Mouse (Mus musculus) MEL (cell line): ENCODE data around the gene Cnn3. TPM values are rescaled to one million over a fixed set of nuclear protein-coding genes. Genes with fewer than 3 reads are reported as not detected.

Experiments
- DNase-seq: peaks from one replicate; pipeline ENCODE4 v3.0.0; 2011; ENCODE audit warnings: low read depth, low spot score
- H3K27ac ChIP-seq: 2 replicates; pipeline ENCODE4 v1.5.1; 2012; ENCODE audit warnings: low read depth, mild to moderate bottlenecking, control low read depth, low read length, moderate library complexity; ENCODE audit not compliant: control insufficient read depth
- H3K27me3 ChIP-seq, 2 experiments: fragments of 150-350 bp in 1 of 2; sonication (generic) in 1 of 2; 2 replicates each; pipeline ENCODE4 v1.6.1; 2012; ENCODE audit warnings: low read length in 2 of 2, mild to moderate bottlenecking in 2 of 2, improper control_type of control experiment in 1 of 2, moderate library complexity in 1 of 2; ENCODE audit not compliant: insufficient read depth in 2 of 2, control insufficient read depth in 1 of 2
- H3K36me3 ChIP-seq, 2 experiments: 2 replicates each; pipeline ENCODE4 v1.6.1; 2012 to 2014; ENCODE audit warnings: low read length in 2 of 2, improper control_type of control experiment in 1 of 2, inconsistent platforms in 1 of 2, mild to moderate bottlenecking in 1 of 2; ENCODE audit not compliant: insufficient read depth in 2 of 2, control insufficient read depth in 1 of 2
- H3K4me1 ChIP-seq, 2 experiments: fragments of 150-350 bp in 1 of 2; sonication (generic) in 1 of 2; 2 replicates each; pipeline ENCODE4 v1.6.1; 2012; ENCODE audit warnings: low read length in 2 of 2, improper control_type of control experiment in 1 of 2, mild to moderate bottlenecking in 1 of 2; ENCODE audit not compliant: insufficient read depth in 2 of 2, control insufficient read depth in 1 of 2
- H3K4me3 ChIP-seq, 2 experiments: fragments of 150-350 bp in 1 of 2; sonication (generic) in 1 of 2; 2 replicates each; pipeline ENCODE4 v1.5.1; 2012; ENCODE audit warnings: low read depth in 2 of 2, low read length in 2 of 2, mild to moderate bottlenecking in 2 of 2, moderate library complexity in 2 of 2, control low read depth in 1 of 2, improper control_type of control experiment in 1 of 2; ENCODE audit not compliant: control insufficient read depth in 1 of 2, insufficient read depth in 1 of 2
- H3K79me2 ChIP-seq: 2 replicates; pipeline ENCODE4 v1.6.1; 2012; ENCODE audit warnings: mild to moderate bottlenecking, low read length, moderate library complexity; ENCODE audit not compliant: control insufficient read depth, poor library complexity, insufficient read depth
- H3K9ac ChIP-seq: 2 replicates; pipeline ENCODE4 v1.6.1; 2012; ENCODE audit warnings: low read depth, mild to moderate bottlenecking, control low read depth, low read length, moderate library complexity; ENCODE audit not compliant: control insufficient read depth, poor library complexity, severe bottlenecking
- H3K9me3 ChIP-seq: fragments of 150-350 bp; sonication (generic); replicated peaks from 2 replicates; pipeline ENCODE4 v1.6.1; 2012; ENCODE audit warnings: mild to moderate bottlenecking, low read length, improper control_type of control experiment, moderate library complexity; ENCODE audit not compliant: insufficient read depth
- BHLHE40 ChIP-seq: IDR thresholded peaks from 2 replicates; pipeline ENCODE4 v1.6.1; 2012; ENCODE audit warnings: low read depth, mild to moderate bottlenecking, inconsistent platforms, low read length, improper control_type of control experiment, borderline replicate concordance
- CTCF ChIP-seq, 3 experiments: IDR thresholded peaks in 2 of 3; conservative IDR thresholded peaks in 1 of 3; 2 replicates each; pipeline ENCODE4 v1.5.1; 2011 to 2012; ENCODE audit warnings: low read length in 3 of 3, low read depth in 2 of 3, mild to moderate bottlenecking in 2 of 3, improper control_type of control experiment in 1 of 3, inconsistent platforms in 1 of 3, mixed read lengths in 1 of 3, moderate library complexity in 1 of 3; ENCODE audit not compliant: control insufficient read depth in 1 of 3, insufficient read depth in 1 of 3, poor library complexity in 1 of 3, severe bottlenecking in 1 of 3
- E2F4 ChIP-seq: IDR thresholded peaks from 2 replicates; pipeline ENCODE4 v1.6.1; 2011; ENCODE audit warnings: low read depth, low read length, improper control_type of control experiment, borderline replicate concordance
- ELF1 ChIP-seq: IDR thresholded peaks from 2 replicates; pipeline ENCODE4 v1.6.1; 2014; ENCODE audit warnings: low read depth, mild to moderate bottlenecking, inconsistent platforms, low read length, improper control_type of control experiment, moderate library complexity
- EP300 ChIP-seq, 2 experiments: IDR thresholded peaks; 2 replicates each; pipeline ENCODE4 v1.6.1; 2011; ENCODE audit warnings: improper control_type of control experiment in 2 of 2, low read length in 2 of 2, low read depth in 1 of 2, mild to moderate bottlenecking in 1 of 2
- ETS1 ChIP-seq: IDR thresholded peaks from 2 replicates; pipeline ENCODE4 v1.6.1; 2012; ENCODE audit warnings: low read depth, mild to moderate bottlenecking, inconsistent platforms, low read length, improper control_type of control experiment, moderate library complexity
- GATA1 ChIP-seq: IDR thresholded peaks from 2 replicates; pipeline ENCODE4 v1.6.1; 2011; ENCODE audit warnings: low read depth, low read length, improper control_type of control experiment
- HCFC1 ChIP-seq: IDR thresholded peaks from 2 replicates; pipeline ENCODE4 v1.6.1; 2012; ENCODE audit warnings: low read depth, mild to moderate bottlenecking, inconsistent platforms, low read length, improper control_type of control experiment, moderate library complexity
- JUND ChIP-seq: IDR thresholded peaks from 2 replicates; pipeline ENCODE4 v1.6.1; 2011; ENCODE audit warnings: low read depth, mild to moderate bottlenecking, improper control_type of control experiment, low read length
- MAFK ChIP-seq: IDR thresholded peaks from 2 replicates; pipeline ENCODE4 v1.6.1; 2011; ENCODE audit warnings: low read depth, mild to moderate bottlenecking, low read length, improper control_type of control experiment, borderline replicate concordance
- MAX ChIP-seq: IDR thresholded peaks from 2 replicates; pipeline ENCODE4 v1.6.1; 2011; ENCODE audit warnings: low read length, improper control_type of control experiment
- MAZ ChIP-seq: IDR thresholded peaks from 2 replicates; pipeline ENCODE4 v1.6.1; 2012; ENCODE audit warnings: low read depth, mild to moderate bottlenecking, inconsistent platforms, low read length, improper control_type of control experiment
- MEF2A ChIP-seq: IDR thresholded peaks from 2 replicates; pipeline ENCODE4 v1.6.1; 2014; ENCODE audit warnings: low read depth, mild to moderate bottlenecking, inconsistent platforms, low read length, improper control_type of control experiment; ENCODE audit not compliant: poor library complexity, insufficient replicate concordance, severe bottlenecking; ENCODE audit errors: extremely low read depth
- MXI1 ChIP-seq: IDR thresholded peaks from 2 replicates; pipeline ENCODE4 v1.6.1; 2011; ENCODE audit warnings: mild to moderate bottlenecking, low read depth, low read length, improper control_type of control experiment
- MYB ChIP-seq: IDR thresholded peaks from 2 replicates; pipeline ENCODE4 v1.6.1; 2011; ENCODE audit warnings: mild to moderate bottlenecking, low read depth, low read length, improper control_type of control experiment
- MYC ChIP-seq: IDR thresholded peaks from 2 replicates; pipeline ENCODE4 v1.6.1; 2011; ENCODE audit warnings: low read depth, mild to moderate bottlenecking, low read length, improper control_type of control experiment, moderate library complexity
- NELFE ChIP-seq: IDR thresholded peaks from 2 replicates; pipeline ENCODE4 v1.6.1; 2011; ENCODE audit warnings: low read depth, low read length, improper control_type of control experiment
- POLR2A ChIP-seq, 2 experiments: IDR thresholded peaks; 2 replicates each; pipeline ENCODE4 v1.6.1; 2011 to 2012; ENCODE audit warnings: low read length in 2 of 2, mild to moderate bottlenecking in 2 of 2, control low read depth in 1 of 2, improper control_type of control experiment in 1 of 2, low read depth in 1 of 2, moderate library complexity in 1 of 2; ENCODE audit not compliant: control insufficient read depth in 1 of 2, insufficient read depth in 1 of 2, poor library complexity in 1 of 2
- POLR2AphosphoS5 ChIP-seq: IDR thresholded peaks from 2 replicates; pipeline ENCODE4 v1.6.1; 2012; ENCODE audit warnings: low read depth, borderline replicate concordance, mild to moderate bottlenecking, inconsistent platforms, low read length, moderate library complexity, mixed read lengths
- RCOR1 ChIP-seq: IDR thresholded peaks from 2 replicates; pipeline ENCODE4 v1.6.1; 2012; ENCODE audit warnings: low read depth, mild to moderate bottlenecking, inconsistent platforms, low read length, improper control_type of control experiment
- SMC3 ChIP-seq: IDR thresholded peaks from 2 replicates; pipeline ENCODE4 v1.6.1; 2011; ENCODE audit warnings: low read depth, low read length, improper control_type of control experiment
- TBP ChIP-seq: IDR thresholded peaks from 2 replicates; pipeline ENCODE4 v1.8.0; 2011; ENCODE audit warnings: low read depth, low read length, improper control_type of control experiment
- TCF12 ChIP-seq: IDR thresholded peaks from 2 replicates; pipeline ENCODE4 v1.6.1; 2014; ENCODE audit warnings: low read depth, mild to moderate bottlenecking, inconsistent platforms, low read length, improper control_type of control experiment, moderate library complexity
- USF1 ChIP-seq: IDR thresholded peaks from 2 replicates; pipeline ENCODE4 v1.6.1; 2014; ENCODE audit warnings: low read depth, mild to moderate bottlenecking, inconsistent platforms, low read length, improper control_type of control experiment, moderate library complexity
- ZMIZ1 ChIP-seq: IDR thresholded peaks from 2 replicates; pipeline ENCODE4 v1.6.1; 2012; ENCODE audit warnings: low read depth, mild to moderate bottlenecking, inconsistent platforms, low read length, improper control_type of control experiment, moderate library complexity
- ZNF384 ChIP-seq: IDR thresholded peaks from 2 replicates; pipeline ENCODE4 v1.6.1; 2012; ENCODE audit warnings: low read depth, mild to moderate bottlenecking, inconsistent platforms, low read length, improper control_type of control experiment
- polyA plus RNA-seq, 2 experiments: library from polyadenylated mRNA; stranded (reverse) in 1 of 2; unstranded in 1 of 2; fragments of >175 nt in 1 of 2; fragments of >200 nt in 1 of 2; gene quantifications; 2 replicates each; pipeline versions ENCODE4 v1.2.1 to v1.2.4; 2012; ENCODE audit warnings: low replicate concordance in 2 of 2, low read depth in 1 of 2; ENCODE audit not compliant: insufficient read length in 2 of 2, insufficient read depth in 1 of 2, missing spikeins in 1 of 2
- total RNA-seq: library from RNA; depleted of rRNA; stranded (reverse); fragments of 300-350 nt; gene quantifications from 2 replicates; pipeline ENCODE4 v1.2.3, GENCODE M21; 2012

Gene Cnn3
- total and polyA plus RNA-seq, 3 experiments: not detected

- Histone ChIP-seq H3K4me1 (no peaks in the 10 kb centered on the region), H3K27ac (no peak overlapping the region), H3K4me3 (no peak overlapping the region), H3K9me3 (no peaks in the 10 kb centered on the region), H3K36me3 (no peaks in the 10 kb centered on the region), H3K79me2 (no peaks in the 10 kb centered on the region), H3K9ac (no peak overlapping the region), H3K27me3 (no peaks in the 10 kb centered on the region)
- TF ChIP-seq HCFC1: no peak
- no peak for TF ChIP-seq TCF12
- no peak for TF ChIP-seq MYB
- no peak for TF ChIP-seq MXI1
- no peak for TF ChIP-seq MAZ
- TF ChIP-seq GATA1: no peak
- TF ChIP-seq E2F4: no peak
- no peak for TF ChIP-seq ELF1
- TF ChIP-seq EP300 (IDR thresholded peaks at IDR 0.05; ENCODE audit: low read depth in 1 of 2, low read length in 2 of 2): no peak
- TF ChIP-seq USF1: no peak
- no peak for TF ChIP-seq CTCF (IDR thresholded peaks at IDR 0.05 in 2 of 3, conservative IDR thresholded peaks at IDR 0.05 in 1 of 3; ENCODE audit: control insufficient read depth in 1 of 3, insufficient read depth in 1 of 3, low read depth in 2 of 3, low read length in 3 of 3, poor library complexity in 1 of 3, severe bottlenecking in 1 of 3)
- TF ChIP-seq SMC3: no peak
- no peak for TF ChIP-seq ZNF384
- DNase-seq: no peak
Observed at GRCm38 (mm10) chr3:121389860-121390530, 36.3 kb upstream of the Cnn3 start.

- no peaks in the 10 kb centered on the region for H3K79me2 ChIP-seq
Observed at GRCm38 (mm10) chr3:121390724-121391123, 35.6 kb upstream of the Cnn3 start.

More at GRCm38 (mm10) chr3:121390724-121391123, 35.6 kb upstream of the Cnn3 start:
- no peak for DNase-seq
- Histone ChIP-seq H3K9ac (no peak overlapping the region), H3K4me3 (no peak overlapping the region), H3K4me1 (no peaks in the 10 kb centered on the region), H3K27me3 (no peaks in the 10 kb centered on the region), H3K9me3 (no peaks in the 10 kb centered on the region), H3K36me3 (no peaks in the 10 kb centered on the region), H3K27ac (no peak overlapping the region)
- TF ChIP-seq ZNF384 (no peak), ELF1 (no peak), E2F4 (no peak), MYC (no peak), RCOR1 (no peak), MAX (no peak), GATA1 (no peak), JUND (no peak), ZMIZ1 (no peak), MXI1 (no peak), ETS1 (no peak), BHLHE40 (no peak), TBP (no peak), NELFE (no peak), SMC3 (no peak), MEF2A (no peak), MAFK (no peak), HCFC1 (no peak), POLR2A (IDR thresholded peaks at IDR 0.05; ENCODE audit: control insufficient read depth in 1 of 2, insufficient read depth in 1 of 2, low read depth in 1 of 2, low read length in 2 of 2, poor library complexity in 1 of 2) (no peak), POLR2AphosphoS5 (no peak)
